Mouse (Mus musculus): ENCODE measurements at regions not wholly inside any gene's neighbourhood (a gene's known extent, or its start where the extent isn't known, plus 50 kb on each side); places are given as distances from the start of the nearest gene placed in this dataset.

- 0 out of 2 replicates have a peak, but pooled peaks have one; percentile 5 for TF ChIP-seq ZNF384 (IDR thresholded peaks at IDR 0.05; ENCODE audit: low read depth, low read length)
- peak; percentile 81 for TF ChIP-seq CHD2 (IDR thresholded peaks at IDR 0.05; ENCODE audit: low read depth, low read length)
- no peak for TF ChIP-seq HCFC1 (IDR thresholded peaks at IDR 0.05; ENCODE audit: borderline replicate concordance, insufficient read depth, low read length)
- TF ChIP-seq ZC3H11A (IDR thresholded peaks at IDR 0.05; ENCODE audit: borderline replicate concordance, low read depth, low read length), result no peak
Observed at GRCm38 (mm10) chr5:74126015-74126896, 58.0 kb upstream of the Usp46 start.

Measured in ES-E14 (cell line).